Mouse (Mus musculus) CH12.LX (cell line): ENCODE results near the gene Olfr933. TPM values are rescaled to one million over a fixed set of nuclear protein-coding genes. Genes with fewer than 3 reads are reported as not detected.

Experiments used
- DNase-seq: peaks from one replicate; pipeline ENCODE4 v3.0.0-alpha.2; 2013; ENCODE audit errors: extremely low read depth
- H3K27ac ChIP-seq: 2 replicates; pipeline ENCODE4 v1.5.1; 2012; ENCODE audit warnings: low read depth, mild to moderate bottlenecking, control low read depth, moderate library complexity; ENCODE audit not compliant: insufficient read depth
- H3K27me3 ChIP-seq: replicated peaks from 2 replicates; pipeline ENCODE3; 2012; ENCODE audit warnings: inconsistent platforms
- H3K36me3 ChIP-seq, 2 experiments: replicated peaks in 1 of 2; 2 replicates each; pipeline versions ENCODE3 to v1.6.1; 2012; ENCODE audit warnings: inconsistent platforms in 1 of 2, low read length in 1 of 2, mild to moderate bottlenecking in 1 of 2, mixed read lengths in 1 of 2, moderate library complexity in 1 of 2; ENCODE audit not compliant: control insufficient read depth in 1 of 2, insufficient read depth in 1 of 2
- H3K4me1 ChIP-seq, 2 experiments: 2 replicates each; pipeline ENCODE4 v1.6.1; 2012; ENCODE audit warnings: inconsistent platforms in 1 of 2, moderate library complexity in 1 of 2; ENCODE audit not compliant: insufficient read depth in 2 of 2, control insufficient read depth in 1 of 2
- H3K4me2 ChIP-seq: 2 replicates; pipeline ENCODE4 v1.6.1; 2012; ENCODE audit warnings: low read depth, mild to moderate bottlenecking, control low read depth; ENCODE audit not compliant: poor library complexity, insufficient read depth, severe bottlenecking
- H3K4me3 ChIP-seq, 3 experiments: fragments of 150-350 bp in 1 of 3; sonication (generic) in 1 of 3; replicated peaks in 1 of 3; 2 replicates each; pipeline versions ENCODE3 to v1.5.1; 2011 to 2012; ENCODE audit warnings: low read depth in 2 of 3, low read length in 2 of 3, mild to moderate bottlenecking in 2 of 3, moderate library complexity in 2 of 3, control low read depth in 1 of 3, improper control_type of control experiment in 1 of 3, inconsistent platforms in 1 of 3, mixed read lengths in 1 of 3; ENCODE audit not compliant: poor library complexity in 1 of 3
- H3K79me2 ChIP-seq: replicated peaks from 2 replicates; pipeline ENCODE4 v1.6.1; 2012; ENCODE audit warnings: mild to moderate bottlenecking, moderate library complexity; ENCODE audit not compliant: control insufficient read depth, poor library complexity, insufficient read depth, severe bottlenecking; ENCODE audit errors: extremely low read depth
- H3K9ac ChIP-seq: 2 replicates; pipeline ENCODE4 v1.6.1; 2012; ENCODE audit warnings: low read depth, mild to moderate bottlenecking, control low read depth, moderate library complexity; ENCODE audit not compliant: insufficient read depth
- H3K9me3 ChIP-seq: replicated peaks from 2 replicates; pipeline ENCODE3; 2012; ENCODE audit warnings: low read length, inconsistent platforms, mixed read lengths
- BHLHE40 ChIP-seq: IDR thresholded peaks from 2 replicates; pipeline ENCODE4 v1.6.1; 2011; ENCODE audit warnings: mild to moderate bottlenecking, low read depth, low read length, improper control_type of control experiment
- CHD2 ChIP-seq: IDR thresholded peaks from 2 replicates; pipeline ENCODE4 v1.6.1; 2011; ENCODE audit warnings: low read length, improper control_type of control experiment
- CTCF ChIP-seq, 2 experiments: IDR thresholded peaks in 1 of 2; conservative IDR thresholded peaks in 1 of 2; 2 replicates each; pipeline ENCODE4 v1.5.1; 2011 to 2012; ENCODE audit warnings: low read depth in 2 of 2, low read length in 2 of 2, improper control_type of control experiment in 1 of 2, inconsistent platforms in 1 of 2, mild to moderate bottlenecking in 1 of 2, moderate library complexity in 1 of 2
- E2F4 ChIP-seq: IDR thresholded peaks from 2 replicates; pipeline ENCODE4 v1.6.1; 2011; ENCODE audit warnings: low read depth, low read length, improper control_type of control experiment; ENCODE audit not compliant: insufficient replicate concordance
- ETS1 ChIP-seq: conservative IDR thresholded peaks from 2 replicates; pipeline ENCODE4 v1.6.1; 2012; ENCODE audit warnings: low read depth, mild to moderate bottlenecking, inconsistent platforms, low read length, improper control_type of control experiment, moderate library complexity
- GABPA ChIP-seq: IDR thresholded peaks from 2 replicates; pipeline ENCODE4 v1.6.1; 2012; ENCODE audit warnings: low read depth, low read length, improper control_type of control experiment, inconsistent platforms; ENCODE audit not compliant: insufficient replicate concordance
- HCFC1 ChIP-seq: IDR thresholded peaks from 2 replicates; pipeline ENCODE4 v1.6.1; 2012; ENCODE audit warnings: low read depth, mild to moderate bottlenecking, inconsistent platforms, low read length, improper control_type of control experiment
- JUND ChIP-seq: conservative IDR thresholded peaks from 2 replicates; pipeline ENCODE4 v1.6.1; 2011; ENCODE audit warnings: low read depth, low read length, improper control_type of control experiment
- MAFK ChIP-seq: IDR thresholded peaks from 2 replicates; pipeline ENCODE4 v1.6.1; 2011; ENCODE audit warnings: low read length, improper control_type of control experiment; ENCODE audit not compliant: insufficient replicate concordance
- MAX ChIP-seq: IDR thresholded peaks from 2 replicates; pipeline ENCODE4 v1.6.1; 2011; ENCODE audit warnings: low read length, improper control_type of control experiment
- MAZ ChIP-seq: IDR thresholded peaks from 2 replicates; pipeline ENCODE4 v1.6.1; 2012; ENCODE audit warnings: low read depth, mild to moderate bottlenecking, inconsistent platforms, low read length, improper control_type of control experiment, moderate library complexity
- MXI1 ChIP-seq: IDR thresholded peaks from 2 replicates; pipeline ENCODE4 v1.6.1; 2011; ENCODE audit warnings: mild to moderate bottlenecking, low read depth, low read length, improper control_type of control experiment
- RAD21 ChIP-seq: IDR thresholded peaks from 2 replicates; pipeline ENCODE4 v1.6.1; 2011; ENCODE audit warnings: low read depth, mild to moderate bottlenecking, low read length, improper control_type of control experiment, moderate library complexity
- SIN3A ChIP-seq: IDR thresholded peaks from 2 replicates; pipeline ENCODE4 v1.6.1; 2012; ENCODE audit warnings: low read length, improper control_type of control experiment, inconsistent platforms
- SMC3 ChIP-seq: IDR thresholded peaks from 2 replicates; pipeline ENCODE4 v1.6.1; 2011; ENCODE audit warnings: low read depth, low read length, improper control_type of control experiment
- USF1 ChIP-seq: IDR thresholded peaks from 2 replicates; pipeline ENCODE4 v1.6.1; 2014; ENCODE audit warnings: low read depth, mild to moderate bottlenecking, inconsistent platforms, low read length, improper control_type of control experiment
- USF2 ChIP-seq: conservative IDR thresholded peaks from 2 replicates; pipeline ENCODE4 v1.6.1; 2011; ENCODE audit warnings: low read depth, low read length, improper control_type of control experiment
- ZNF384 ChIP-seq: IDR thresholded peaks from 2 replicates; pipeline ENCODE4 v1.6.1; 2012; ENCODE audit warnings: low read depth, low read length, improper control_type of control experiment, inconsistent platforms
- dilution Hi-C: fragments of 300-500 bp; cut with MboI; formaldehyde crosslinking; loops from 2 replicates; pipeline ENCODE4 v1.14.3; 2020; ENCODE audit warnings: low sequenced_read_pairs; ENCODE audit not compliant: extremely low pct_unique_long_range_greater_than_20kb, extremely low pct_ligation_motif_present
- in situ Hi-C: fragments of 300-500 bp; cut with MboI; formaldehyde crosslinking; loops from 3 replicates; pipeline ENCODE4 v1.14.3; 2019; ENCODE audit warnings: low sequenced_read_pairs, low pct_ligation_motif_present, low pct_unique_long_range_greater_than_20kb, mixed read lengths
- polyA plus RNA-seq: library from polyadenylated mRNA; unstranded; fragments of >175 nt; gene quantifications from 2 replicates; pipeline ENCODE4 v1.2.1, GENCODE M21; 2012; ENCODE audit warnings: low read depth; ENCODE audit not compliant: insufficient read length
- total RNA-seq, 2 experiments: library from RNA; depleted of rRNA; stranded (reverse); fragments of 300-350 nt in 1 of 2; fragments of >200 nt in 1 of 2; gene quantifications; 2 replicates each; pipeline ENCODE4 v1.2.3; 2012 to 2014

The Olfr933 gene
- total and polyA plus RNA-seq, 3 experiments, result not detected

DNA sequence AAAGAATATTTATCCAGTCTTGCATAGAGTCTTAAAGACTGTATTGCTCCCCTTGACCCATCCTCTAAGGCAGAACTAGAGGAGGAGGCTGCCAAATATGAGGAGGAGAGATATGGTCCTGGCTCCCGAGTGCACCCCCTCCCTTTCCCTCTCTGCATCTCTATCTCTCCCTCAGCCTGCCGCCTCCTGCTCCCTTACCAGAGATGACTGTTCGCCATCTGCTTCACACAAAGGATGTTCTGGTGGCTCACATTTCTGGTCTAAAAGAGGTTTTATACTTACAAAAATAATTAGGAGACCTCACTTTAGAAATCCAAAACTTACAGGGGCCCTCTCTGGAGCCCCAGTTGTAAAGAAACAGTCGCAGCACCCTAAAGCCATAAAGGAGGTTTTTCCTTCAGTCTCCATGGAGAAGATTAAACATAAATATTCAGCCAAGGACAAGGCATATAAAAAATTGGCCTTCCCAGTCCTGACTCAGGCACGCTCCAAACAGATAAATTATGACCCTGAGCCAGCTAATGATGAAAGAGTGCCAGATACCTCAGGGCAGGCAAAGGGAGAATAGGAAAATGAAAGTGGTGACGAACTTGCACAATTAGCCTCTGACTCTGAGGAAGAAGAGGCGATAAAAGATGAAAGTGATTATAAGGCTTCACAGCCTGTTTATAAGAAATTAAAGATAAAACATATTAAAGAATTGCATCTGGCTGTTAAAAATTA, 18.6 kb upstream of the Olfr933 start:
- DNase-seq, result peak; percentile 15
- no peaks in the 10 kb centered on the region for H3K36me3 ChIP-seq
- H3K9ac ChIP-seq, result no peak overlapping the region
- no peaks in the 10 kb centered on the region for H3K9me3 ChIP-seq
- no peaks in the 10 kb centered on the region for H3K79me2 ChIP-seq
- TF ChIP-seq CHD2 (no peak), BHLHE40 (no peak), USF2 (no peak), MAX (no peak), MAZ (no peak), ZNF384 (no peak)
- TF ChIP-seq, all 38 proteins: peak for 0
- dilution Hi-C loops, result no loop called here
- Histone ChIP-seq H3K27me3 (no peaks in the 10 kb centered on the region), H3K4me1 (peaks cover 0 to 4% of the 10 kb centered on the region in 2 experiments; a peak in 1 of 4 replicates), H3K4me2 (peak overlapping the region; percentile 21; the same call in 1 of the 2 replicates), H3K4me3 (peak overlapping the region in 2 of 3 experiments; percentile 27 to 44), H3K27ac (no peak overlapping the region)
- in situ Hi-C loops, result loop anchor here (25.0 kb wide), 1 partner anchor 634 kb away; the partner anchor contains the start of gene Olfr959

DNA sequence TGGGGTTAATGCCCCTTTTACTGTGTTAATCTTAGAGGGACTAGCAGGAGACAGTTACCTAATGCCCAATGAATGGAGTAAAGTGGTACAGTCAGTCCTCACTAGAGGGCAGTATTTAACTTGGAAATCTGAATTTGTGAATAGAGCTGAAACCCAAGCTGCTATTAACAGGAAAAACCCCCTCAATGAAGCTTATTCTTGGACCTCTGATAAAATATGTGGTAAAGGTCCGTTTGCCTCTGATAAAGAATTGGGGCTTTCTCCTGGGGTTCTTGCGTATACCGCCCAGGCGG, 18.0 kb upstream of the Olfr933 start:
- DNase-seq, result peak; percentile 54
- peaks cover 0 to 4% of the 10 kb centered on the region in 2 experiments; a peak in 1 of 4 replicates for H3K4me1 ChIP-seq
- peak overlapping the region in 2 of 3 experiments; percentile 27 to 44 for H3K4me3 ChIP-seq
- H3K79me2 ChIP-seq, result no peaks in the 10 kb centered on the region
- H3K9ac ChIP-seq, result no peak overlapping the region
- H3K9me3 ChIP-seq, result no peaks in the 10 kb centered on the region
- no peaks in the 10 kb centered on the region for H3K27me3 ChIP-seq
- H3K36me3 ChIP-seq, result no peaks in the 10 kb centered on the region
- in situ Hi-C loops (loop anchor here (25.0 kb wide), 1 partner anchor 633 kb away; the partner anchor contains the start of gene Olfr959), dilution Hi-C loops (no loop called here)
- no peak overlapping the region for H3K4me2 ChIP-seq
- TF ChIP-seq MAX (no peak), SMC3 (peak; percentile 7; the same call in 1 of the 2 replicates), RAD21 (peak; percentile 59), CTCF (conservative IDR thresholded peaks at IDR 0.05 in 1 of 2, IDR thresholded peaks at IDR 0.05 in 1 of 2; ENCODE audit: low read depth in 2 of 2, low read length in 2 of 2) (peak in 1 of 2 experiments; percentile 47; a peak in 2 of 4 replicates), HCFC1 (no peak)
- H3K27ac ChIP-seq, result no peak overlapping the region

DNA sequence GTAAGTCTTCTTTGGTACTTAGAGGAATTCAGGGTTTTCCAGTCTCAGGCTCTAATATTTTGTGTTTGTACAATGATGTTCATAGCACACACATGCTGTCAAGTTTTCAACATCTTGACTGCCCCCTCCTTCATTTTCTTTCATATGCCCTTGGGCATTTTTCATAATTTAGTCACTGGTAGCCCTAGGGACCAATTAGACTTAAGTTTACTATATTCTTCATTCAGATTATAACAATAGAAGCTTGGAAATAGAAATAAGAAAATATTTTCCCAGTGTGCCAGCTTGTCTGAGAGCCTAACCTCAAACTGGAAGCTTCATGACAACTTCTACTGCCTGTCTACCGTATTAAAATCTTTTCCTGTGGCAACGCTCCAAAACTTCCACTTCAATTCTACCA, 16.1 kb downstream of the Olfr933 start, which contains the start of gene Olfr934:
Olfr934 (minus strand) TSS at position 101 of the 400 bp plus-strand sequence.
- no peak for TF ChIP-seq USF1
- TF ChIP-seq MAZ, result no peak
- no peak for TF ChIP-seq MAFK
- TF ChIP-seq ETS1, result no peak
- TF ChIP-seq SIN3A, result no peak
- TF ChIP-seq GABPA, result no peak
- TF ChIP-seq RAD21, result no peak
- TF ChIP-seq MXI1, result no peak
- TF ChIP-seq HCFC1, result no peak
- TF ChIP-seq JUND, result no peak
- no peak for TF ChIP-seq E2F4
- Histone ChIP-seq H3K9ac (no peak within 1 kb of the TSS), H3K4me1 (no peaks in the 10 kb centered on the region), H3K4me3 (no peak within 1 kb of the TSS), H3K4me2 (no peak within 1 kb of the TSS), H3K27me3 (no peaks in the 10 kb centered on the region), H3K79me2 (no peaks in the 10 kb centered on the region), H3K9me3 (no peaks in the 10 kb centered on the region), H3K27ac (no peak within 1 kb of the TSS), H3K36me3 (no peaks in the 10 kb centered on the region)
- no peak for DNase-seq
- in situ Hi-C loops (no loop called here), dilution Hi-C loops (no loop called here)
